Mouse (Mus musculus) forebrain, embryonic 10.5 days (tissue): ENCODE data around the gene Soat2. TPM values are rescaled to one million over a fixed set of nuclear protein-coding genes. Genes with fewer than 3 reads are reported as not detected.

ENCODE experiments used
- DNase-seq: peaks from one replicate; pipeline ENCODE4 v3.0.0-alpha.2; 2017; ENCODE audit warnings: low spot score; ENCODE audit errors: extremely low spot score
- H3K27ac ChIP-seq: fragments of 300-500 bp; sonication (generic); 2 replicates; pipeline ENCODE4 v1.5.1; 2016; ENCODE audit warnings: mild to moderate bottlenecking
- H3K27me3 ChIP-seq: fragments of 300-500 bp; sonication (generic); 2 replicates; pipeline ENCODE4 v1.6.1; 2016; ENCODE audit warnings: mild to moderate bottlenecking; ENCODE audit not compliant: poor library complexity, severe bottlenecking
- H3K36me3 ChIP-seq: fragments of 300-500 bp; sonication (generic); replicated peaks from 2 replicates; pipeline ENCODE4 v1.6.1; 2016; ENCODE audit warnings: mild to moderate bottlenecking, moderate library complexity
- H3K4me1 ChIP-seq: fragments of 300-500 bp; sonication (generic); 2 replicates; pipeline ENCODE4 v1.6.1; 2016
- H3K4me3 ChIP-seq: fragments of 300-500 bp; sonication (generic); 2 replicates; pipeline ENCODE4 v1.5.1; 2016; ENCODE audit warnings: mild to moderate bottlenecking, moderate library complexity
- H3K9me3 ChIP-seq: fragments of 300-500 bp; sonication (generic); 2 replicates; pipeline ENCODE4 v1.6.1; 2016; ENCODE audit warnings: mild to moderate bottlenecking, moderate library complexity
- WGBS: fragments of 180-500 bp; shearing (Covaris S2); methylation state at CpG from one replicate; pipeline ENCODE4 v1.1.7; 2016; 5-methylcytosine and 5-hydroxymethylcytosine counted together
- polyA plus RNA-seq: library from polyadenylated mRNA; unstranded; fragments of >200 nt; fragmentation: Nextera tagmentation; extraction: Ambion mirVana; gene quantifications from 2 replicates; pipeline ENCODE4 v1.2.1, GENCODE M21; 2016

Gene Soat2
- polyA plus RNA-seq, 1 experiment from 2014 or later: 0.09 TPM

- no peaks in the 10 kb centered on the region for H3K27me3 ChIP-seq
- H3K36me3 ChIP-seq: peaks cover 36% of the 10 kb centered on the region
- H3K9me3 ChIP-seq: no peaks in the 10 kb centered on the region
- H3K27ac ChIP-seq: no peak overlapping the region
- no peak overlapping the region for H3K4me3 ChIP-seq
- WGBS: 82% methylated on average over 11 of the region's 11 CpGs
- no peak for DNase-seq
- H3K4me1 ChIP-seq: peaks cover 13% of the 10 kb centered on the region
Observed at GRCm38 (mm10) chr15:102186239-102186638, 35.9 kb downstream of the Soat2 start.

DNA sequence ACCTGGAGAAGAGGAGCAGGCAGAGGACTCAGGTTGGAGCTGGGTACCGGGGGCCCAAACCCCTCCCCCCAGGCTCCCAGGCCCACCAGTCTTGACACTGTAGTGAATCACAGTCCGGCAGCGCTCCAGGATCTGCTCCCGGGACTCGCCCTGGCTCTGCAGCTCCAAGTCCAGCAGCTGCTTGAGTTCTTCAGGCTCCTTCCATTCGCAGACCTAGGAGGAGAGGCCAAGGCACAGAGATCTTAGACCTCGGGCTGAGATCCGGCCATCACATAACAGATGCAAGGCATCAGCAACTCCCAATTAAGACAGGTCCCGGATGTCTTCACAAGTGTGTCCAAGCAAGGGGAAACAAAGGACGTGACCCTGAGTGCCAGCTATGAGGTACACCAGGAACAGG is 37.8 kb downstream of the Soat2 start:
- no peaks in the 10 kb centered on the region for H3K27me3 ChIP-seq
- H3K36me3 ChIP-seq: peaks cover 36% of the 10 kb centered on the region
- WGBS: 93% methylated on average over 10 of the region's 10 CpGs
- no peak overlapping the region for H3K4me3 ChIP-seq
- no peaks in the 10 kb centered on the region for H3K9me3 ChIP-seq
- DNase-seq: no peak
- peaks cover 25% of the 10 kb centered on the region for H3K4me1 ChIP-seq
- H3K27ac ChIP-seq: peak overlapping the region; percentile 62

DNA sequence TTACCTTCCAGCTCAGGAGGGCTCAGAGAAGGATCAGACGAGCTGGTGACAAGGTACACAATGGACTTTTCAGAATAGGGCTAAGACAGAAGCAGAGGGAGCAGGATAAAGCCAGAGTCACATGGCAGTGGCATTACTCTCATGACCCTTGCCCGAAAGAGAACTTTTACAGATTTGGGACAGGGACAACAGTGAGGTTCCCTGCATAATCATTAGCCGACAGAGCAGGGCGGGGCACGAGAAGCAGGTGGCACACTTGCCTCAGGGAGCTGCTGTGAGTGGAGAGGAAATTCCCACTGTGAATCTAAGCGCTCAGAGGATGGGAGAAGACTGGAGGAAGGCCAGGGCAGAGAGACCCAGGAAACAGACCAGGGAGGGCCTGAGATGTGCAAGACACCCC is 38.6 kb downstream of the Soat2 start:
- Histone ChIP-seq H3K27ac (peak overlapping the region; percentile 62; the same call in 1 of the 2 replicates), H3K27me3 (no peaks in the 10 kb centered on the region), H3K36me3 (peaks cover 32% of the 10 kb centered on the region), H3K4me3 (no peak overlapping the region), H3K9me3 (no peaks in the 10 kb centered on the region), H3K4me1 (peaks cover 25% of the 10 kb centered on the region)
- WGBS: 66% methylated on average over 6 of the region's 6 CpGs
- DNase-seq: no peak

DNA sequence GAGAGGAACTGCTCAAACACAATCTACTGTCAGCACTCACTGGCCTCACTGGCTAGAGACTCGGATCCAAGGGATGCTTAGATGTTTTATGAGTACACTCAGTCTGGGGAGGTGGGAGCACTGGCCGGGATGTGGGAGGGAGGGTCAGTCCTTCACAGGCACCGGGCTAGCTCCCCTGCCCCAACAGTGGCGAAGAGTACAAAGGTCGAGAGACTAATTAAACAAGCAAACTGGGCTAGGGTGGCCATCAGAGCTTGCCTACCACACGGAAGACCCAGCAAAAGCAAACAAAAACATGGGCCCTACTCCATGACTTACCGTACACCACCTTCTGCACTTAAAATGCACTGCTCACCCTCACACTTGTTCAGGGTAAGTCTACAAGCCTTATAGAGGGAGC is 41.4 kb downstream of the Soat2 start:
- no peak for DNase-seq
- 80% methylated on average over 7 of the region's 7 CpGs for WGBS
- Histone ChIP-seq H3K27ac (no peak overlapping the region), H3K27me3 (no peaks in the 10 kb centered on the region), H3K4me3 (no peak overlapping the region), H3K36me3 (peaks cover 7% of the 10 kb centered on the region; the same call in 1 of the 2 replicates), H3K9me3 (no peaks in the 10 kb centered on the region), H3K4me1 (peaks cover 25% of the 10 kb centered on the region)

DNA sequence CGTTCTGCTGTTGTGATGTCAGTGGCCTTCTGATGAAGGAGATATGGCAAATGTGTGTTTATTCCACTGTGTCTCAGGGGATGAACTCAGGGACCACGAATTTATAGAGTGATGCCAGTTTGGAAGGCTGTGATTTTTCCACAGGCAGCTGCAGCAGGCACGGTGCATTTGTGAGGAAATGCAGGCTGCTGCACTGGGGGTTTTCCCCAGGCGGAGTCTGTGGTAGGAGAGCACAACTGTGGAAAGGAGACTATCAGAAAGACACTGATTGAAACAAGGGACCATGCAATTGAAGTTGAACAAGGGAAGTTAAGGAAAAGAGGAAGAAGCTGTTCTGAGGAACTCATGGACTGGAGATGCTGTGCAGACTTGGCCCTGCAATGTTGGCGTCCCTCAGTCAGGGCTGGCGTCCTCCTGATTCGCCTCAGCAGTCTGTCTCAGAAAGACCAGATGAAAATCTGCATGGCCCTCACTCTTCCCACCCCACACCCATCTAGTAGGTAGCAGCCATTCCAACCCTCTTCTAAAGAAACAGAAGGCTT is 42.0 kb downstream of the Soat2 start:
- no peak overlapping the region for H3K4me3 ChIP-seq
- H3K27ac ChIP-seq: no peak overlapping the region
- peaks cover 25% of the 10 kb centered on the region for H3K4me1 ChIP-seq
- peaks cover 5% of the 10 kb centered on the region; the same call in 1 of the 2 replicates for H3K36me3 ChIP-seq
- no peak for DNase-seq
- no peaks in the 10 kb centered on the region for H3K27me3 ChIP-seq
- no peaks in the 10 kb centered on the region for H3K9me3 ChIP-seq
- WGBS: 82% methylated on average over 7 of the region's 7 CpGs

GRCm38 (mm10) chr15:102192820-102193386 is 42.6 kb downstream of the Soat2 start:
- H3K27ac ChIP-seq: no peak overlapping the region
- no peak overlapping the region for H3K4me3 ChIP-seq
- no peak for DNase-seq
- peaks cover 4% of the 10 kb centered on the region; the same call in 1 of the 2 replicates for H3K36me3 ChIP-seq
- H3K9me3 ChIP-seq: no peaks in the 10 kb centered on the region
- WGBS: 65% methylated on average over 5 of the region's 5 CpGs
- peaks cover 24% of the 10 kb centered on the region for H3K4me1 ChIP-seq
- H3K27me3 ChIP-seq: no peaks in the 10 kb centered on the region

GRCm38 (mm10) chr15:102193652-102194051 is 43.3 kb downstream of the Soat2 start:
- H3K27me3 ChIP-seq: no peaks in the 10 kb centered on the region
- H3K27ac ChIP-seq: no peak overlapping the region
- peaks cover 17% of the 10 kb centered on the region for H3K4me1 ChIP-seq
- no peak for DNase-seq
- no peaks in the 10 kb centered on the region for H3K9me3 ChIP-seq
- no peak overlapping the region for H3K4me3 ChIP-seq
- peaks cover 2% of the 10 kb centered on the region; the same call in 1 of the 2 replicates for H3K36me3 ChIP-seq
- 92% methylated on average over 4 of the region's 4 CpGs for WGBS

DNA sequence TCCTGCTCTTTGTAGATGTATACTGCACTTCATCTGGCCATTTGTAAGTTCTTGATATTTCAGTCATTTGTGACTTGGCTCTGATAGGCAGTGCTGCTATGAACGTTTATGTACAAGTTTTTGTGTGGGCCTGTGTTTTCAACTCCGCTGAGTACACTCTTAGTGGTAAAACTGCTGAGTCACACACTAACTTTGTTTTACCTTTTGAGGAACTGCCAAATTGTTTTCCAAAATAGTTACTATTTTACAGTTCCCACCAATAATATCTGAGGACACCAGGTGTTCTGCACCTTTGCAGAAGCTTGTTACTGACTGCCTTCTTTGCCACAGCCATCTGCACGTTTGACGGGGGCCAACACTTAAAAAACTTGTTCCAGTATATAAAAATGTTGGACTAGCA is 44.1 kb downstream of the Soat2 start:
- Histone ChIP-seq H3K27ac (no peak overlapping the region), H3K4me3 (no peak overlapping the region), H3K9me3 (no peaks in the 10 kb centered on the region), H3K4me1 (0 out of 2 replicates have a peak, but pooled peaks cover 12% of the 10 kb centered on the region), H3K27me3 (no peaks in the 10 kb centered on the region), H3K36me3 (peaks cover 2% of the 10 kb centered on the region; the same call in 1 of the 2 replicates)
- 88% methylated on average over 4 of the region's 4 CpGs for WGBS
- DNase-seq: no peak

- Histone ChIP-seq H3K27me3 (no peaks in the 10 kb centered on the region), H3K4me1 (0 out of 2 replicates have a peak, but pooled peaks cover 12% of the 10 kb centered on the region), H3K4me3 (no peak overlapping the region), H3K36me3 (peaks cover 4% of the 10 kb centered on the region; the same call in 1 of the 2 replicates), H3K9me3 (no peaks in the 10 kb centered on the region), H3K27ac (no peak overlapping the region)
- no peak for DNase-seq
- 87% methylated on average over 4 of the region's 4 CpGs for WGBS
Observed at GRCm38 (mm10) chr15:102195373-102195772, 45.0 kb downstream of the Soat2 start.

DNA sequence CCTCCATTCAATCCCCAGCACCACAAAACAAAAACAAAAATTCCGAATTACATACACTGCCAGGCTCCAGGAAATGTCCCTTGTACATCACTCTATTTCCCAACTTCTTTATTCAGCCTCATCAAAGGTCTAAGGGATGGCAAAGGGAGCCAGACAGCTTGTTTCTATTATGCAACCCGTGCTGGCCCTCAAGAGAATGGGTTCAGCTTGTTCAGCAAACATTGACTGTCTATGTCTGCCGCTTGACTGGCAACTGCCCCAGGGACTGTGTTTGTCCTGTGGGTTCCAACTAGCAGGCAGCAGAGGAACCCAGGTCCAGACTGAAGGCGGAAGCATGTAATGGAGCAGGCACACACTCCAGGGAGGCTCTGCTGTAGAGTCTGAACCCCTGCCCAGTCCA is 48.5 kb downstream of the Soat2 start:
- peaks cover 11% of the 10 kb centered on the region for H3K4me1 ChIP-seq
- no peaks in the 10 kb centered on the region for H3K27me3 ChIP-seq
- WGBS: 84% methylated on average over 4 of the region's 4 CpGs
- no peak for DNase-seq
- no peaks in the 10 kb centered on the region for H3K9me3 ChIP-seq
- H3K4me3 ChIP-seq: no peak overlapping the region
- peaks cover 7% of the 10 kb centered on the region; the same call in 1 of the 2 replicates for H3K36me3 ChIP-seq
- no peak overlapping the region for H3K27ac ChIP-seq

GRCm38 (mm10) chr15:102202971-102203834 is 52.9 kb downstream of the Soat2 start, which contains the start of gene Zfp740:
TSS of gene Zfp740 (plus strand) at chr15:102203249.
- Histone ChIP-seq H3K9me3 (no peaks in the 10 kb centered on the region), H3K4me1 (peaks cover 35% of the 10 kb centered on the region), H3K36me3 (peaks cover 42% of the 10 kb centered on the region), H3K4me3 (peak within 1 kb of the TSS; percentile 86), H3K27me3 (no peaks in the 10 kb centered on the region), H3K27ac (peak within 1 kb of the TSS; percentile 99)
- DNase-seq: peak; percentile 96
- WGBS: 1% methylated on average over 67 of the region's 68 CpGs

DNA sequence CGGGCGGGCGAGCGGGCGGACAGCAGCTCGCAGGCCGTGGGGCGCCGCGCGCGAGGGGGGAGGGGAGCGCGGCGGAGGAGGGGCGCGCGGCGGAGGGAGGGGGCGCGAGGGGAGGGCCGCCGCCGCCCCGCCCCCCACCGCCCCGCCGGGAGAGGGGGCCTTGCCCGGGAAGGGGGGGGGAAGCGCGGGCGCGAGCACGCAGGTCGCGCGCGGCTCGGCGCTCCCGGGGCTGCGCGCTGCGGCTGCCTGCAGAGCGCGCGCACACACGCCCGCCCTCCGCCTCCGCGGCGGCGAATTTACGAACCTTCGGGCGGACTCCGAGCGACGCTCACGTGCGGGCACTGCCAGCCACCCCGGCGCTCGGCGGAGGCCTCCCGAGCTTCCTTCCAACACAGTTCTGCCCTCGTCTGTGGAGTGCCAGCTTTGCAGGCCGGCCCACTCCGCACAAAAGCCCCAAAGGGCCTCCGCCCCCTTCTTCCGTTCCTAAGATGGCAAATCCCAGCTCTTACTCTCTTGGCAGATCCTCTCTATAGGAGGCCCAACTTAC is 53.6 kb downstream of the Soat2 start:
- Histone ChIP-seq H3K27ac (peak overlapping the region; percentile 99), H3K27me3 (no peaks in the 10 kb centered on the region), H3K9me3 (no peaks in the 10 kb centered on the region), H3K36me3 (peaks cover 49% of the 10 kb centered on the region), H3K4me1 (peaks cover 35% of the 10 kb centered on the region), H3K4me3 (peak overlapping the region; percentile 86)
- peak; percentile 67 for DNase-seq
- under 1% methylated on average over 39 of the region's 72 CpGs for WGBS
